Mouse (Mus musculus) ES-Bruce4 (cell line): ENCODE data around the gene Arhgap17.

ENCODE experiments used
- CTCF ChIP-seq: IDR thresholded peaks from one replicate; pipeline ENCODE4 v1.8.1; 2011; ENCODE audit warnings: low read depth, low read length
- EP300 ChIP-seq: IDR thresholded peaks from 2 replicates; pipeline ENCODE4 v1.6.1; 2011; ENCODE audit warnings: low read depth, low read length; ENCODE audit not compliant: insufficient read depth
- POLR2A ChIP-seq: IDR thresholded peaks from one replicate; pipeline ENCODE4 v1.8.1; 2011; ENCODE audit warnings: low read length; ENCODE audit not compliant: insufficient read depth

DNA sequence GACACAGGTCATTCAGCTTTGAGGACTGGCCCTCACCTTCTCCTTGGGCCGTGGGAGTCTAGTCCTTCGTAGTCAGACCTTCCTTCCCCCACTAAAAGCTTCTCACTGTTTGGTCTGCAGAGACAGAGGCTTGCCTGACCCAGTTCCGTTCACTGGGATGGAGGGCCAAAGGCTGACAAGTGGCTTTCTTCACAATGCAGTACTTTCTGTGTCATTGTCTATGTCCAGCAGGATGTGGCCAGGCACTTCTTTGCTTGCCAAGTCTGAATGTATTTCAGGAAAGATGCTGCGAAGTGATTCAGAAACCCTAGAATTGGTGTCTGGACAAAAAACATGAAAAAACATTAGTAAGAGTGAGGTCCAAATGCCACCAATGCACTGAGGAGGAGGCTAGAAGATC, 89.9 kb downstream of the Arhgap17 start:
- TF ChIP-seq CTCF (no peak), EP300 (no peak), POLR2A (no peak)
